In genomic region chr5:142448076-142448475, GRCm38 (mm10) we compare ENCODE assay signal across 8 mouse cellular contexts. TPM values are rescaled to one million over a fixed set of nuclear protein-coding genes. Genes with fewer than 3 reads are reported as not detected.
DNase-seq lines count a peak whose midpoint lies in the region; ATAC-seq lines count a peak whose summit lies in the region.

No protein-coding gene starts in this region.

- H3K4me3 ChIP-seq in hindbrain, embryonic 10.5 days = no peak overlapping the region
- no peak overlapping the region for H3K4me3 ChIP-seq in lung, embryonic 15.5 days

- H3K9ac ChIP-seq in lung, embryonic 15.5 days = no peak overlapping the region

- H3K4me1 ChIP-seq in hindbrain, embryonic 10.5 days (replicated peaks) = peaks cover 67% of the 10 kb centered on the region
- H3K4me1 ChIP-seq in lung, embryonic 15.5 days = peaks cover 32% of the 10 kb centered on the region

- H3K27ac ChIP-seq in hindbrain, embryonic 10.5 days = peak overlapping the region; percentile 79
- H3K27ac ChIP-seq in lung, embryonic 15.5 days = peak overlapping the region; percentile 46; the same call in 1 of the 2 replicates

- H3K4me2 ChIP-seq in lung, embryonic 15.5 days = no peak overlapping the region

- H3K27me3 ChIP-seq in hindbrain, embryonic 10.5 days (ENCODE audit: insufficient read depth, poor library complexity, severe bottlenecking) = no peaks in the 10 kb centered on the region
- H3K27me3 ChIP-seq in lung, embryonic 15.5 days = no peaks in the 10 kb centered on the region

- ATAC-seq in frontal cortex, adult (ENCODE audit: low TSS enrichment) = peak; percentile 68
- peak; percentile 49; the same call in 1 of the 2 replicates for ATAC-seq in lung, embryonic 15.5 days (ENCODE audit: borderline replicate concordance, extremely low read depth, low FRiP score, low TSS enrichment)

- H3K9me3 ChIP-seq in hindbrain, embryonic 10.5 days = no peaks in the 10 kb centered on the region
- no peaks in the 10 kb centered on the region for H3K9me3 ChIP-seq in lung, embryonic 15.5 days

- H3K36me3 ChIP-seq in hindbrain, embryonic 10.5 days = peaks cover 49% of the 10 kb centered on the region
- peaks cover 28% of the 10 kb centered on the region for H3K36me3 ChIP-seq in lung, embryonic 15.5 days

- DNase-seq in MEL-GATA-1-ER (ENCODE audit: extremely low read depth, low read depth) = peak; percentile 71
- peak; percentile 88 for DNase-seq in cerebellum, adult 8-10 months
- peak; percentile 93 for DNase-seq in hindbrain, embryonic 10.5 days (ENCODE audit: low spot score)
- peak; percentile 91 for DNase-seq in layer of hippocampus, adult 9-10 months (ENCODE audit: low spot score)
- peak; percentile 83 for DNase-seq in ovary, postnatal 10 days (ENCODE audit: low spot score)
- DNase-seq in thymus, postnatal 0 days (ENCODE audit: low spot score) = peak; percentile 90

- WGBS in hindbrain, embryonic 10.5 days = 10% methylated on average over 9 of the region's 9 CpGs
- WGBS in lung, embryonic 15.5 days = 6% methylated on average over 9 of the region's 9 CpGs

RNA-seq across cellular contexts. Expression of gene Ap5z1, which starts 15.7 kb away (rescaled TPM):
- 13.5 and 16.9 TPM in 2 replicates for polyA plus RNA-seq in hindbrain, embryonic 10.5 days (2016; fragmentation: Nextera tagmentation; extraction: Ambion mirVana)
- polyA plus RNA-seq in lung, embryonic 15.5 days (2015; fragmentation: Nextera tagmentation; extraction: Ambion mirVana) = 7.8 and 8.8 TPM in 2 replicates
- 8.1 and 9.3 TPM in 2 replicates for polyA plus RNA-seq in thymus, postnatal 0 days (2015; fragmentation: Nextera tagmentation; extraction: Ambion mirVana)

RNA-seq across cellular contexts. Expression of gene Foxk1, which starts 46.8 kb away (rescaled TPM):
- 5.2 and 5.5 TPM in 2 replicates for polyA plus RNA-seq in hindbrain, embryonic 10.5 days (2016; fragmentation: Nextera tagmentation; extraction: Ambion mirVana)
- polyA plus RNA-seq in lung, embryonic 15.5 days (2015; fragmentation: Nextera tagmentation; extraction: Ambion mirVana) = 4.0 and 5.7 TPM in 2 replicates
- 2.9 and 5.1 TPM in 2 replicates for polyA plus RNA-seq in thymus, postnatal 0 days (2015; fragmentation: Nextera tagmentation; extraction: Ambion mirVana)
